Mouse (Mus musculus): ENCODE measurements around the gene Arl6ip6.

Gene Arl6ip6

DNA sequence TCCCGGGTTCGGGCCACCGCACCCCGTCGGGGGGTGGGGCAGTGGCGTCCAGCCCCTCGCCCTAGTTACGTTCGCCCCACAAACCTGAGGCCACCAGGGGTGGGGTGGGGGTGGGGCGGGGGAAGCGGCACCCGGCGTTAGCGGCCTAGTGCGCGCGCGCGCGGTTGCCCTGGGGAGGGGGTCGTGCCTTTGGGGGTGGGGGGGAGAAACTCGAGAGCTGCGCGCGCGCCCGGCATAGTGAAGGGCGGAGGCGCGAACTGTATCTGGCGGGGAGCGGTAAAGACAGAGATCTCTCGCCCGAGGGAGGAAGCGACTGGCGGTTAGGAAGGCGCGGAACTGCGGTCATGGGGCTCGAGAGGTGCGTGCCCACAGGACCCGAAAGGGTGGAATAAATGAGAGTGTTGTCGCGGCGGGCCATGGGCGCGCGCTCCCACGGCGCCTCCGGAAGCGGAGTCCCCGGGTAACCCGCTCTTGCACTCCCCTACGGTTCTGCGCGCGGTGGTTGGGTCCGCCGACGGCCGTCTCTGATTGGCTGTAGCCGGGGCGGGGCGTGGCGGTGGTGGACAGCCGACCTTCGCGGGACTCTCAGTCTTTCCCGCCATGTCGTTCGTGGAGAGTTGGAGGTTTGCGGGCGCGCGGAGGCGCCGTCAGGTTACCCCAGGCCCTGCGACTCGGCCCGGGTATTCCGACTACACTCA is at the start of gene Arl6ip6:
Gene Arl6ip6, plus strand, starts transcription at position 204 of the 698 bp plus-strand sequence.
- DNase-seq (ENCODE audit: low spot score) = peak; percentile 96

DNA sequence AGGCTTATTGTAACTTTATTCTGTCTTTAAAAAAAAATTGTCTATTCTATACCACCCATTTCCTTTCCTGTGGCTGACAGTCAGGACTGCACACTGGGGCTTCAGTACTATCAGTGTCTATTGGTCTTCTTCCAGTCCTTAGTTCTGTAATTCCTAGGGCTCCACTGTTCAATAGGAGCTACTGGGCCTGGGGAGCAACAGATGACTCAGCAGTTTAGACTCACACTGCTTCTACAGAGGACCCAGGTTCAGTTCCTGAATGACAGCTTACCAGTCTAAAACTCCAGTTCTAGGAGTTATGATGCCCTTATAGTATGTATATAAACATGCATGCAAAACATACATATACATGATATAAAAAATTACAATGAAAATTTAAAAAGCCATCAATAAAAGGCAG is 44.7 kb upstream of the Arl6ip6 start:
- DNase-seq (ENCODE audit: low spot score) = no peak

DNA sequence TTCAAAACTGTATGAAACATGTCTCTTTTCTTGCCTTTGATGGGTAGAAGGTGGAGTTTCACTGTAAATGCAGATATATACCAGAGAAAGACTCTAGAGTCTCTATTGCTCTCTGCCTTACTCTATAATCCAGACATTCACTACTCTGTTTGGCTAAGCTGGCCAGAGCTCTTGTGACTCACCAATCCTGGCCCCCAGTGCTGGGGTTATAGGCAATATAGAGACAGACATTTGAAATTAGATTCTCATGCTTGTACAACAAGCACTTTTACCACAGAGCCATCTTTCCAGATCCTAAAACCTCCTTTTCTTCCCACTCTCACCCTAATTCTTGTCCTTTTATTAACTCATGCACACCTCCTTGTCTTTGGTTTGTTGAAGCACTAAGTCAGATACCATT is 17.6 kb upstream of the Arl6ip6 start:
- DNase-seq (ENCODE audit: low spot score) = no peak

DNA sequence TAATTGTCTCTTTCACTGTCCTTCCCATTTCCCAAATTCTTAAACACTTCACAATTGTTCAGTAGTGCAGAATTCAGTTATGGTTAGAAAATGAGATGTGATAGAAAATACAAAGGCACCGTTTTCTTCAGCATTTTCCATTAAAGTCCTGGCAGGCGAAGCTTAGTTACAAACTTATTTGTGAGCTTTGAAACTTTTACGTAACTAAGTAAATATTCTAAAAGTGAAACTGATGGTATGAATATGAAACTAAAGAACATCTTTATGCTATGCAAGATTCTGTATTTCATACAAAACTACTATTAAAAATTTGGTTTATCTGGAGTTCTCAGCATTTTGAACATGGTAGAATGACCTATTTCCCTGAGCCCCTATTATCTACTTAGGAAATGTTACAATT is 12.6 kb upstream of the Arl6ip6 start:
- DNase-seq (ENCODE audit: low spot score) = no peak

DNA sequence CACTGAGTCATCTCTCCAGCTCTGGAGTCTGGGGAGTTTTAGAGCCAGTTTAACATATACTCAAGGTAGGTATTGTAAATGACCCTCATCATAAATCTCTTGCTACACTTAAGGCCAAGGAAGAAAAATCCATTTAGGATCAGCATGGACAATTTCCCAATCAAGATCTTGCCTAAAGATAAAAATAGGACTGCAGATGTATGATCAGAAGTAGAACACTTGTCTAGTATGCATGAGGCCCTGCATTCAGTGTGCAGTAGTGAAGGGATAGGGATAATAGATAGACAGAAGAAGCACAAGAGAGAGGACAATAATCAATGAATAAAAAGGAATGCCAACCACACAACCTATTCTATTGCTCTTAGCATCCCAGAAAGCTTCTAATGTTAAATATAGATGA is 11.7 kb upstream of the Arl6ip6 start:
- DNase-seq (ENCODE audit: low spot score) = no peak

DNA sequence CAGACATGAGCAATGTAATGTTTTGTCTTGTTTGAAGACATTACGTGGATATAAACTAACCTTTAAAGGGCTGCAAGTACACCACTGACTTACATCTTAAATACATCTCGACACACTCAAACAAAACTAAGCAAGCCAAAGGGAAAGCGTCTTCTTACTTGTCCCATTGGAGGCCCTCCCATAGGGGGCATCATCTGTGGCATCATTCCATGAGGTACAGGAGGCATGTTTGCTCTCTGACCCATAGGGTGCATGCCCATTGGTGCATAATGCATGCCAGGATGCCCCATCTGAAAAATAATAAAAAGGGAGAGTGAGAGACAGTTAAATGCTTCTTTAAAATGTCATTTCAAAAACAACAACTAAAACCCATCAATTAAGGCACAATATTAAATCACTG is 1.7 kb upstream of the Arl6ip6 start:
- peak; percentile 44 for DNase-seq (ENCODE audit: low spot score)

DNA sequence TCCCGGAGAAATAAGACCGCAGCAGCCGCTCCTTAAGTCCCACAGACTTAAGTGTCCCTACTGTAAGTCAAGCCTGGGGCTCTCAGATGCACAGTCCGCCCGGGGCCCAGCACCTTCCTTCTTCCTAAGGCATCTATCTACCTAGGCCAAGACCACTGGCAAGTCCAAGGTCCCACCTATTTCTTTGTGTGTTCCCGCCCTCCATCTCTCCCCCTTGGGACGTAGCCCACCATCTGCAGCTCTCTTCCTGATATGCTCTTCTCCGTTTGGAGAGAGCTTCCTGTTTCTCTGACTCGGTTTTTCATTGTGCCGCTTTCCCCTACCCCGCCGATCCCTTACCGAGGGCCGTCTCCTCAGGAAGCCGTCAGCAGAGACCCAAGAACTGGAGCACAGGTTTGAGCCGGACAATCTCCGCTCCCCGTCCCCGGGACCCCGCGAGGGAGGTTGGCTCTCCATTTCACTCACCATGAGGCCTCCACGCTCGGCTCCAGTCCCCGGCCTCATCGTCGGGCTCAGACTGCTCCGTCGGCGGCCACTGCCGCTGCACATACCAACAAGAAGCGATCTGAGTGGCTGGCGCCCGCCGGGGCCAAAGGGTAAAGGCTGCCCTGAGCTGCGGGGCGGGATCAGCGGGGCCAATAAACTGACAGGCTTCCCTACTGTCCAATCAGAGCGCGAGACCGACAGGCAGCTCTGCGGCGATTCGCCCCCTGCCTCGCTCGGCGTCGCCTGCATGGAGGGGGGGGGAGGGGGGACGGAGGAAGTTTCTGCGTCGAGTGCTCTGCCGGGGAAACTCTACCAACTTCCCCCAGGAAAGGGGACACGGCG is 628 bp upstream of the Arl6ip6 start, which contains the start of gene Prpf40a:
Gene Prpf40a, minus strand, starts transcription at position 601 of the 828 bp plus-strand sequence.
- peak; percentile 99 for DNase-seq (ENCODE audit: low spot score)

DNA sequence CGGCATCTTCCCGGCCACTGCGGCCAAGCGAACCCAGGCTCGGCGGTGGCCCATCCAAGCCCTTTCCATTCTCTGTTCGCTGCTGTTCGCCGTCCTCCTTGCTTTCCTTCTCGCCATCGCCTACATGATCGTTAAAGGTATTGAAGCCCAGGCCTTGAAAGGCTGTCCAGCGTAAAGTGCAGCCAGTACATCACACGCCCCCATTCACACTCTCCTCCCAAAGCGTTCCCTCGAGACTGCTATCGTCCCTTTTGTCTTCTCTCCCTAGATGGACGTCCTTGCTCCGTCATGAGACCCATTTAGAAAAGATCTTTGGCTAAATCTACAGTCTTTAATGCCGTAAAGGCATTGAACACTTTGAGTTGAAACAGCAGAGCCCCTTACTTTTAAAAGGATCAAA is 860 bp downstream of the Arl6ip6 start:
- DNase-seq (ENCODE audit: low spot score) = peak; percentile 52

DNA sequence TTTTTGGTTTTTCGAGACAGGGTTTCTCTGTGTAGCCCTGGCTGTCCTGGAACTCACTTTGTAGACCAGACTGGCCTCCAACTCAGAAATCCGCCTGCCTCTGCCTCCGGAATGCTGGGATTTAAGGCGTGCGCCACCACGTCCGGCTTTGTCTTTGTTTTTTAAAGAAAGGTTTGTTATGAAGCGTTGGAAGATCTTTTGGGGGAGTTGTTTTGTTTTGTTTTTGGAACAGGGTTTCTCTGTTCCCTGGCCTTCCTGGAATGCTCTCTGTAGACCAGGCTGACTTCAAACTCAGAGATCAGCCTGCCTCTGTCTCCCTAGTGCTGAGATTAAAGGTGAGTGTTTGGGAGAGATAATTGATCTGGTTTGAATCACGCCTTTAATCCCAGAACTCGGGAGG is 4.9 kb downstream of the Arl6ip6 start:
- DNase-seq (ENCODE audit: low spot score) = no peak

DNA sequence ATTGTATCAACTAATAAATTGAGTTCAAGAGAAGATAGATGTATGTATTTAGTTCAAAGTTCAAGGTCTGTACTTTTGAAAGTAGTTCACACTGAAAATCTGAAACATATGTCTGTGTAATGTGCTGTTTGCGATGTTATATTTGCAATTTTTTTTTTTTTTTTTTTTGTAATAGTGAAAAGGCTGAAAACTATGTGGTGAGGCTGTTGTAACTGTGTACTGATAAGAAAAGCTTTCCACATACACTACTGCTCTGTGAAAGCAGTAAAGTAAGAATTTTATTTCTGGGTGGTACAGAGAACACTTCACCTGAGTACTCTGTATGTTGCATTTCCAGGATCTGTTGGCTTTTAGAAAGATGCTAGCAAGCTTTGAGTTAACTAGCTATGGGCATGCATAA is 7.7 kb downstream of the Arl6ip6 start:
- no peak for DNase-seq (ENCODE audit: low spot score)

DNA sequence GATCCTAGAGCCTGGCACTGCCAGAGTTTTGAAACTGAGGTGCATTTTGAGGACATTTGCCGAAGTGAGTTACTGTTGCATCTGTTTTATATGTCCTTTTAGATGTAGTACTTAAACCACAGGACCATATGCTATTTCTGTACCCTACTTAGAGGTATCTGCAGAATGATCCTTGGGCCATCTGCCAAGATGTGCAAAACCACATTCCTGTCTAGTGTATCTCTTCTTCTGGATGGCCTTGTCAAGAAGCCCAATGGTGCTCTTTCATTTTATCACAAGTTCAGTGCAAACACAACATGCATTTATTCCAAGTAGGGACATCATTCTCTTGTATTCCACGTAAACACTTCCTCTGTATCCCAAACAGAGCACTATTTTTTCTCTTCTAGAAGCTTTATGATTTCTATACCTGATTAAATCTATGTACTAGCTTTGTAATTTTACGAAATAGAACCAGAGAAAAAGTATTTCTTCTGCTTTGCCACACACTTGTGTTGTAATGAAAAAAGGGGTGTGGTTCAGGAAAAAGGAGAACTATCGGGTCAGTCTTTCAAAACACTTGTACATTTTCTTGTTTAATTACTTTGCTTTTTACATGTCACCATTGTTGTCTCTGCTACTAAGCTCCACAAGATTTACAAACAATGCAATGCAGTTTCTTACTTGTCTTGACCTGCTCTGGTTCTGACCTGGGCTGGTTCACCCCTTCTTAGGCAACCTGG is 8.8 kb downstream of the Arl6ip6 start:
- no peak for DNase-seq (ENCODE audit: low spot score)

DNA sequence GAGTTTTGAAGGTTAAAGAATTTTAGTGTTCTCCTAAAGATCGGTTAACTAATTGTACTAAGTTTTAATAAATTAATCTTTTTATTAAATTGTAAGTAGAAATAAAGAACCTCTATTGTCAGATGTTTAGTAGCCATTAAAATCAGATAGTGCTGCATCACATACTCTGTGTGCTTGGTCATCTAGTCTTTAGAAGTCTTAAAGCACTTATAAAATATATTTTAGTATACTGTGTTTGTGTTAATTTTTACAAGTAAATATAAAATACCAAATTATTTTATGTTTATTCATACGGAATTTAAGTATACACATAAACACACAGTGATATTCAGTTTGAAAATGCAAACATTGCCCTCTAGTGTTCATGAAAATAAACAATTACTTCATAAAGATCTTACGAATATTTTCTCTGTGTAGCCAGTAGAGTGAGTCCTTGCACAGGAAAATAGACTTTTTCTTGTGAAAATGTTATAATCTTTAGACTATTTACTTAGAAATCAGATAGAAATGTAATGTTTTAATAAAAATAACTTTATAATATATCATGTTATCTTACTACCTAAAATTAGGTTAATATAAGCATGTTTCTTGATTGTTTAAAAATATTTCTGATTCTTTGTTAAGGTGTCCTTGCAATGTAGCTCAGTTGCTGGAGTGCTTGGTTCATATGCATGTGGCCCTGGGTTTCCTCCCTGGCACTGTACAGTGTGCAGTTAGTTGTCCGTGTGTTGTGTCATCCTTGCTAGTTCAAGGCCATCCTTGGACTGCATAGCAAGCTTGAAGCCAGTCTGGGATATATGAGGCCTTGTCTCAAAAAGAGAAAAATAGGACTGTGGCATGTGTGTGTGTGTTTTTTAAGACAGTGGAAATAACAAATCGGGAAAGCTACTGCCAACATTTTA is 13.1 kb downstream of the Arl6ip6 start:
- peak; percentile 59 for DNase-seq (ENCODE audit: low spot score)

DNA sequence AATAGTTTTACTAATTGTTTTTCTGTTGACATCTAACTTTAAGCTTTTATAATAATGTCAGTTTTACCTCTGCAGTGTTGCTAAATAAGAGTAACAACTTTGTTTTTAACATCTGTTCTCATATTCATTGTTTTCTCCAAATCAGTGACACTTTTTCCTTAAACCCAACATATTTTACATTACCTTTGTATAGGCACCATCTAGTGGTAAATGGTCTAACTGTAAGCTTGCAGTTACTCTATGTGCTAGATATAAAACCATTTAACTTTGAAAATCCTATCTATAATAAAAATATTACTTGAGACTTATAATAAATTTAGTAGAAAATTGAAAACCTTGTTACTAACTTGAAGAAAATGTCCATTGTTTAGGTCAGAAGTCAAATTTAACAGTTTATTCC is 15.2 kb downstream of the Arl6ip6 start:
- DNase-seq (ENCODE audit: low spot score) = no peak

DNA sequence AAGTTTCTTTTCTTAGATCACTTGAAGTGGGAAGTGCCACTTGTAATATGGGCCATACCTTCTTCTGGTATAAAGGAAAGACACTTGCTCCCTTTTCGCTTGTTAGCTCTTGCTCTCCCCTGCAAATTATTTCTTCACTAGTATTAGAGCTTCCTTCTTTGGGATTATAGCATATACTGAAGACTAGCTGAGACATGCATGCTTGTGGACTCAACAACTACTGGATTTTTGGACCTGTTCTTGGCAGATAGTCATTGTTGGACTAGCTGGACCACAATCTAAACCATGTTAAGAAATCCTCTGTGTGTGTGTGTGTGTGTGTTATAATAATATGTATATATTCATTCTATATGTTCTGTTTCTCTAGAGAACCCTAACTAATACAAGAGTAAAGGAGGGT is 22.0 kb downstream of the Arl6ip6 start:
- DNase-seq (ENCODE audit: low spot score) = no peak

DNA sequence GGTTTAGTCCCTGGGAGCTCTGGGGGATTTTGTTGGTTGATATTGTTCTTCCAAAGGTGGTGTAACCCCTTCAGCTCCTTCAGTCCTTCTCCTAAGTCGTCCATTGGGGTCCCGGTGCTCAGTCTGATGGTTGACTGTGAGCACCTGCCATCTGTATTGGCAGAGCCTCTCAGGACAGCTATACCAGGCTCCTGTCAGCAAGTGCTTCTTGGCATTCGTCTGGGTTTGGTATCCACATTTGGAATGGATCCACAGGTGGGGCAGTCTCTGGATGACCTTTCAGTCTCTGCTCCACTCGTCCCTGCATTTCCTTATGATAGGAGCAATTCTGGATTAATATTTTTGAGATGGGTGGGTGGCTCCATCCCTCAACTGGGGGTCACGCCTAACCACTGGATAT is 30.7 kb downstream of the Arl6ip6 start:
- DNase-seq (ENCODE audit: low spot score) = no peak

DNA sequence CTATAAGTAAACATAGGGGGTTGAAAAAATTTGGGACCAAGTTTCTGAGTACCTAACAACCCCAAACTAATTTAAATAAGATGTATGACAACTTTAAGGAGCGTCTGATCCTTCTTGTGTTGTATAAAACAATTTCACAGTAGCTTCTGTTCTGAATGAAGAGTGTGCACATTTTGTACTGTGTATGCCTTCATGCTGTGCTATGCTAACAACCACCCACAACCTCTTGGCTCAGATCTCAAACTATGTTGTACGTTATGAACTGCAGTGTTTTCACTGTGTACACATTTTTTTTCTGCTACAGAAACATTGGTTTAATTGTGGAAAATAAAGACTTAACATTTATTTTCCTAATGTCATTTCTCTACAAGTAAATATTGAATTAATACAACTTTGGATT is 65.5 kb downstream of the Arl6ip6 start:
- no peak for DNase-seq (ENCODE audit: low spot score)
